Mouse (Mus musculus) erythroblast, embryonic 14.5 days (primary cell): ENCODE measurements around the gene Mllt10. TPM values are rescaled to one million over a fixed set of nuclear protein-coding genes. Genes with fewer than 3 reads are reported as not detected.
A peak's percentile ranks its signal among the peaks of the same experiment; 100 is the strongest.

Source experiments
- H3K27me3 ChIP-seq: 2 replicates; pipeline ENCODE4 v1.6.1; 2012; ENCODE audit warnings: inconsistent platforms; ENCODE audit not compliant: control insufficient read depth
- H3K36me3 ChIP-seq: 2 replicates; pipeline ENCODE4 v1.6.1; 2012; ENCODE audit warnings: mild to moderate bottlenecking, inconsistent platforms; ENCODE audit not compliant: control insufficient read depth
- H3K4me1 ChIP-seq: 2 replicates; pipeline ENCODE4 v1.6.1; 2012; ENCODE audit warnings: inconsistent platforms; ENCODE audit not compliant: control insufficient read depth
- H3K4me3 ChIP-seq: replicated peaks from 2 replicates; pipeline ENCODE3; 2012; ENCODE audit warnings: moderate library complexity, mild to moderate bottlenecking, inconsistent platforms
- H3K9me3 ChIP-seq: 2 replicates; pipeline ENCODE4 v1.6.1; 2012; ENCODE audit warnings: low read length, inconsistent platforms, mixed read lengths; ENCODE audit not compliant: control insufficient read depth
- GATA1 ChIP-seq: IDR thresholded peaks from 2 replicates; pipeline ENCODE4 v1.6.1; 2012; ENCODE audit warnings: low read length, inconsistent platforms, mixed read lengths
- TAL1 ChIP-seq: IDR thresholded peaks from 3 replicates; pipeline ENCODE4 v1.6.1; 2012; ENCODE audit warnings: low read length, inconsistent platforms, mixed read lengths
- polyA plus RNA-seq: library from polyadenylated mRNA; stranded (reverse); fragments of >175 nt; gene quantifications from 2 replicates; pipeline ENCODE4 v1.2.3, GENCODE M21; 2012

Mllt10 gene
- polyA plus RNA-seq, 1 experiment = 1.3 TPM

DNA sequence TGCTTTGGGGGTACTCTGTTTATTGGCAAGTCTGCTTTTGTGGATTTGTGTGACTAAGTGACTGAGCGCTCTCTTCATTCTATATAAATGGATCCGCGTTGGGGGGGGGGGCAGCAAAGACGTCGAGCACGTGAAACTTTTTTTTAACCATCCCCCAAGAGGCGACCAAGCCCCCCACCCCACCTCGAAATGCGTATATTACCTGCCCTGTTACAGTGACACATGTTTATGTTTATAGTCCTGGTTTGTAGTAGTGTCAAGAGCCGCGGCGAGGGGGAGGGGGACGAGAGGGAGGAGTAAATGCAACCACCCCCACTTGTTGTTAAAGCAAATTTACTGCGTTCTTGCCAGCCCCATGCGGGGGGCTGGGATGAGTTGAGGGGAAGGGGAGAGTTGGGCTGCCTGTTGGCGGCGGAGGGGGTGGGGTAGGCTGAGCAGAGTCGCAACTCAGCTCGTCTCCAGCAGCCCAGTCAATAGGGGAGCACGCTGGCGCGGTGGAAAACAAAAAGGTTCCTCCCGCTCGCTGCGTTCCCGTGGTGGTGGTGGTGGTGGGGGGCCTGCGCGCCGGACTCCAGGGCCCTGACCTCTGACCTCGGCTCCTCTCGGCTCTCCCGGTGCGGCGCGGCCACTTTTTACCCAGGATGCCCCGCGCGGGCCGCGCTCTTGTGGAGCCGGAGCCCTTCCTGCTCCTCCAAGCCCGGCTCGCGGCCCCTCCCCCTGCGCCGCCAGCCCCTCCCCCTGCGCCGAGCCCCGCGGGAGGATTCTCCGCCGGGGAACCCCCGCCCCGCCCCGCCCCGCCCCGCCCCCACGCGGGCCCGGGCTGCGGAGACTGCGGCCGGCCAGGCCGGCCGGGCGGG is 1.1 kb downstream of the Mllt10 start:
- H3K4me3 ChIP-seq = peak overlapping the region; percentile 95
- H3K9me3 ChIP-seq = no peaks in the 10 kb centered on the region
- no peak for TF ChIP-seq TAL1
- TF ChIP-seq GATA1 = no peak
- H3K4me1 ChIP-seq = peaks cover 38% of the 10 kb centered on the region
- no peaks in the 10 kb centered on the region for H3K36me3 ChIP-seq
- peaks cover 45% of the 10 kb centered on the region for H3K27me3 ChIP-seq

GRCm38 (mm10) chr2:18056786-18057255 is 1.8 kb downstream of the Mllt10 start:
- Histone ChIP-seq H3K4me3 (peak overlapping the region; percentile 95), H3K4me1 (peaks cover 38% of the 10 kb centered on the region), H3K27me3 (peaks cover 38% of the 10 kb centered on the region), H3K9me3 (no peaks in the 10 kb centered on the region), H3K36me3 (no peaks in the 10 kb centered on the region)
- TF ChIP-seq TAL1 (no peak), GATA1 (no peak)

DNA sequence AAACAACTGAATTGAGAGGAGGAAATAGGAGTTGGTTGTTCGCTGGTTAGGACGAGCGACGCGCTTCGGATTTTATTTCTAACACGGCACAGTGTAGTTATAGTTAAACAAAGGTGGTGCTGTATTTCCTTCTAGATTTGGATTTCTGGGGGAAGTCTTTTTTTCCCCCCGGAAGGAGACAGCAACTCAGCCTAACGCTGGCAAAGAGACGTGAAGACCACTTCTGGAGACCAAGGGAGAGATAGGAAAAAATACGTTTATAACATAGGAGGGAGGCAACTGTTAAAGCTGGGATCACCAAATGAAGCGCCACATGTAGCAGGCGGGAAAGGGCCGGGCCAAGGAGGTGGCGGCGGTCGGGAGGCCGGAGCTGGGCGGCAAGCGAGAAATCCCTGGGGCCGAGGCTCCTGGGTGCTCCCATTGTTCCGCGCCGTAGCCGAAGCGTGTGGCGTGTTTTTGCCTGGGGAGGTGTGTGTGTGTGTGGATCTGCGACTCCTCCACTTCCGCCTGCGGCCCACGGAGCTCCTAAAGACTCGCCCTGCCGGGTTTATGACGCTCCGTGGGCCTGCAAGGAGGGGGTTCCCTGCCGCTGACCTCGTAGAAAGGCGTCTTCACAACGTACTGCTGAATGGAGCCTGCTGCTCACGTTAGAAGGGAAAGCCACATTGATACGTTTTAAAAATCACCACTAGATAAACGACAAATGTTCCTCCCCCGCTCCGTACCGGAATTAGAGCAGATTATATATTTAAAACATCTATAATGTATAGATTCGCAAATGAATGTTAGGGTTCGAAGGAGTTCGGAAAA is 2.5 kb downstream of the Mllt10 start:
- Histone ChIP-seq H3K4me1 (peaks cover 39% of the 10 kb centered on the region), H3K9me3 (no peaks in the 10 kb centered on the region), H3K27me3 (peaks cover 31% of the 10 kb centered on the region), H3K4me3 (peak overlapping the region; percentile 95), H3K36me3 (no peaks in the 10 kb centered on the region)
- TF ChIP-seq GATA1 = no peak

GRCm38 (mm10) chr2:18058146-18058708 is 3.2 kb downstream of the Mllt10 start:
- H3K9me3 ChIP-seq = no peaks in the 10 kb centered on the region
- peak overlapping the region; percentile 95 for H3K4me3 ChIP-seq

GRCm38 (mm10) chr2:18059063-18059462 is 4.0 kb downstream of the Mllt10 start:
- no peak for TF ChIP-seq TAL1
- TF ChIP-seq GATA1 = no peak
- H3K4me3 ChIP-seq = no peak overlapping the region
- H3K36me3 ChIP-seq = no peaks in the 10 kb centered on the region
- no peaks in the 10 kb centered on the region for H3K9me3 ChIP-seq
- H3K27me3 ChIP-seq = peaks cover 16% of the 10 kb centered on the region
- H3K4me1 ChIP-seq = peaks cover 51% of the 10 kb centered on the region

More at GRCm38 (mm10) chr2:18058146-18058708, 3.2 kb downstream of the Mllt10 start:
- H3K4me1 ChIP-seq = peaks cover 45% of the 10 kb centered on the region
- peaks cover 24% of the 10 kb centered on the region for H3K27me3 ChIP-seq
- H3K36me3 ChIP-seq = no peaks in the 10 kb centered on the region
- TF ChIP-seq GATA1 (no peak), TAL1 (no peak)

DNA sequence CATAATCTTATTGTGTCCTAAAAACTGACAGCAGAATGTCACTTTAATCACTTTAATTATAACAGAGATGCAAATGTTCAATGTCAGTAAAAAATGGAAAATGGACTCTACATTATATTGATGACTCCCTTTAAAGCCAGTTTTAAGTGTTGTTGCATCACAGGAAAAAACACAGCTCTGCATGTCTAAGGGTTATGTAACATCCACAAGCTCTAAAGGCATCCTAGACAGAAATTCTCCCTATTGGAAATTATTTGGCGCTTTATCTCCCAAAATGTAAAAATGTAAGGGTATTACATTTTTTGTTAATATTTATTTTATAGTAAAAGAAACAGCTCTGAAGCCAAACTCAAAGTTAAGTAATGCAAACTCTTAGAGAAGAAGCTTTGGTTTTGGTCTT is 4.9 kb downstream of the Mllt10 start:
- TF ChIP-seq GATA1 (no peak), TAL1 (no peak)
- Histone ChIP-seq H3K27me3 (peaks cover 8% of the 10 kb centered on the region), H3K9me3 (no peaks in the 10 kb centered on the region), H3K4me1 (peaks cover 51% of the 10 kb centered on the region), H3K36me3 (no peaks in the 10 kb centered on the region), H3K4me3 (no peak overlapping the region)

- Histone ChIP-seq H3K4me3 (no peak overlapping the region), H3K9me3 (no peaks in the 10 kb centered on the region), H3K4me1 (peaks cover 48% of the 10 kb centered on the region), H3K36me3 (peaks cover 1% of the 10 kb centered on the region), H3K27me3 (peaks cover 3% of the 10 kb centered on the region)
- TF ChIP-seq TAL1 (no peak), GATA1 (no peak)
Observed at GRCm38 (mm10) chr2:18060396-18060795, 5.4 kb downstream of the Mllt10 start.

DNA sequence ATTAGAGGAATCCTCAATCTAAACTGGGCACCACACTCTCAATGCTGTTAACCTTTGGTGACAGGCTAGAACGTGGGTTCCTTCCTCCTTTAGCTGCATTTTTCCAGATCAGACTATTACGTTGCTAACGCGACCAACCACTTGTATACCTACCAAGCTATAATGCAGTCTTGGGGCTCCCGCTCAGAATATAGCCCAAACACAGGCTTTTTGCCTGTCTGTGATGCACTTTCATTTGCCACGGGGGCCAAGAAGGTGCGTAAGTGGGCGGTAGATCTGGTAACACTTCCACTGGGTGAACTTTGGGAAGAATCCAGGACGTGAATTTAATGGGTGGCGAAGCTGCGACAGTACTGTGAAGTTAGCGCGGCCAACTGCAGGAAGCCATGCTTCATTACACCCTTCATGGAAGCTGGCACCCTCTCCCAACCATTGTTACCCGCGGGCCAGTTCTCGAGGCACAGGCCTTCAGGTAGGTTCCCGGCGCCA is 8.8 kb downstream of the Mllt10 start:
- Histone ChIP-seq H3K36me3 (peaks cover 31% of the 10 kb centered on the region), H3K27me3 (no peaks in the 10 kb centered on the region), H3K4me3 (peak overlapping the region; percentile 100), H3K9me3 (no peaks in the 10 kb centered on the region), H3K4me1 (peaks cover 49% of the 10 kb centered on the region)
- TF ChIP-seq GATA1 (no peak), TAL1 (no peak)
